Comparison of ENCODE assay signal across 27 mouse cellular contexts in genomic region chr16:46000976-46001375, GRCm38 (mm10). TPM values are rescaled to one million over a fixed set of nuclear protein-coding genes. Genes with fewer than 3 reads are reported as not detected.
DNase-seq lines count a peak whose midpoint lies in the region; ATAC-seq and TF ChIP-seq lines count a peak whose summit lies in the region.
"Had no signal": no experiment of that assay in that cellular context is flagged by ENCODE, and none has a peak within 500 bp of the region (broad histone marks: within the 10 kb centered on the region; RNA-seq: fewer than 3 reads in every experiment).

No protein-coding gene starts in this region.

- H3K4me2 ChIP-seq in CH12.LX (ENCODE audit: insufficient read depth, low read depth, poor library complexity, severe bottlenecking) = no peak overlapping the region
- H3K4me2 ChIP-seq in intestine, embryonic 15.5 days (replicated peaks) = no peak overlapping the region
- H3K4me2 ChIP-seq: embryonic facial prominence, embryonic 12.5 days; embryonic facial prominence, embryonic 15.5 days; heart, embryonic 12.5 days; heart, embryonic 15.5 days; hindbrain, embryonic 13.5 days had no signal

- WGBS in spleen, adult 2 months = 43% methylated on average over 3 of the region's 3 CpGs
- 89% methylated on average over 3 of the region's 3 CpGs for WGBS in intestine, embryonic 15.5 days

- H3K36me3 ChIP-seq in spleen, adult 2 months (ENCODE audit: control insufficient read depth, insufficient read depth, low read length) = no peaks in the 10 kb centered on the region
- H3K36me3 ChIP-seq in CH12.LX (replicated peaks in 1 of 2; ENCODE audit: control insufficient read depth in 1 of 2, insufficient read depth in 1 of 2, low read length in 1 of 2) = no peaks in the 10 kb centered on the region
- no peaks in the 10 kb centered on the region for H3K36me3 ChIP-seq in intestine, embryonic 15.5 days
- H3K36me3 ChIP-seq: embryonic facial prominence, embryonic 12.5 days; embryonic facial prominence, embryonic 15.5 days; heart, embryonic 12.5 days; heart, embryonic 15.5 days; hindbrain, embryonic 10.5 days; hindbrain, embryonic 13.5 days had no signal

- no peak for TF ChIP-seq POLR2A in spleen, adult 2 months (IDR thresholded peaks at IDR 0.05; ENCODE audit: low read depth, low read length)
- no peak for TF ChIP-seq POLR2A in CH12.LX (IDR thresholded peaks at IDR 0.05; ENCODE audit: low read depth, low read length)

- no peaks in the 10 kb centered on the region for H3K9me3 ChIP-seq in CH12.LX (replicated peaks; ENCODE audit: low read length)
- H3K9me3 ChIP-seq in intestine, embryonic 15.5 days = no peaks in the 10 kb centered on the region
- H3K9me3 ChIP-seq: embryonic facial prominence, embryonic 12.5 days; embryonic facial prominence, embryonic 15.5 days; heart, embryonic 12.5 days; heart, embryonic 15.5 days; hindbrain, embryonic 10.5 days; hindbrain, embryonic 13.5 days had no signal

- H3K4me3 ChIP-seq in spleen, adult 2 months (ENCODE audit: extremely low read depth, insufficient read depth, insufficient read length) = no peak overlapping the region
- no peak overlapping the region for H3K4me3 ChIP-seq in CH12.LX (replicated peaks in 1 of 3; ENCODE audit: low read depth in 2 of 3, low read length in 2 of 3, poor library complexity in 1 of 3)
- no peak overlapping the region for H3K4me3 ChIP-seq in intestine, embryonic 15.5 days (replicated peaks)
- H3K4me3 ChIP-seq: embryonic facial prominence, embryonic 12.5 days; embryonic facial prominence, embryonic 15.5 days; gastrocnemius, adult 2 months; heart, embryonic 12.5 days; heart, embryonic 15.5 days; hindbrain, embryonic 10.5 days; hindbrain, embryonic 13.5 days had no signal

- 0 out of 2 replicates have a peak, but pooled peaks have one; percentile 41 for TF ChIP-seq EP300 in CH12.LX (IDR thresholded peaks at IDR 0.05; ENCODE audit: low read length)

- TF ChIP-seq RAD21 in CH12.LX (IDR thresholded peaks at IDR 0.05; ENCODE audit: low read depth, low read length) = no peak

- ATAC-seq in inflammation-experienced regulatory T-cells, adult 6 months = peak; percentile 27
- ATAC-seq in intestine, embryonic 15.5 days = no peak
- ATAC-seq: forebrain, embryonic 14.5 days; forebrain, postnatal 0 days; hindbrain, embryonic 16.5 days had no signal

- in situ Hi-C loops in CH12.LX (cut with MboI; ENCODE audit: low pct_ligation_motif_present, low pct_unique_long_range_greater_than_20kb, low sequenced_read_pairs) = no loop called here

- no peak for TF ChIP-seq CTCF in spleen, adult 2 months (IDR thresholded peaks at IDR 0.05; ENCODE audit: extremely low read depth, insufficient read depth, insufficient read length, insufficient replicate concordance)
- no peak for TF ChIP-seq CTCF in CH12.LX (conservative IDR thresholded peaks at IDR 0.05 in 1 of 2, IDR thresholded peaks at IDR 0.05 in 1 of 2; ENCODE audit: low read depth in 2 of 2, low read length in 2 of 2)

- no peak for DNase-seq in spleen, adult 2 months (ENCODE audit: low read depth in 1 of 2, low spot score in 2 of 2)
- no peak for DNase-seq in spleen, adult 12 weeks (ENCODE audit: low spot score)
- DNase-seq in CH12.LX (ENCODE audit: extremely low read depth) = peak; percentile 6
- DNase-seq in cerebellum, adult 8-10 months = no peak
- DNase-seq in layer of hippocampus, postnatal 25 days (ENCODE audit: extremely low spot score in 1 of 2, low spot score in 1 of 2) = no peak
- DNase-seq: adrenal gland, adult 8-10 months; adrenal gland, postnatal 25 days; cerebellum, adult 11-12 months; cerebellum, adult 9-11 months; cerebellum, postnatal 25 days; forebrain, postnatal 0 days; gastrocnemius, adult 2 months; gastrocnemius, postnatal 14 days; heart, adult 18-20 months; heart, postnatal 10 days; heart, postnatal 36 days had no signal

- H3K4me1 ChIP-seq in spleen, adult 2 months (ENCODE audit: control insufficient read depth, insufficient read depth, insufficient read length) = peaks cover 7% of the 10 kb centered on the region; the same call in 1 of the 2 replicates
- H3K4me1 ChIP-seq in CH12.LX (ENCODE audit: control insufficient read depth in 1 of 2, insufficient read depth in 2 of 2) = peaks cover 0 to 5% of the 10 kb centered on the region in 2 experiments; a peak in 1 of 4 replicates
- no peaks in the 10 kb centered on the region for H3K4me1 ChIP-seq in intestine, embryonic 15.5 days (replicated peaks)
- H3K4me1 ChIP-seq: embryonic facial prominence, embryonic 12.5 days; heart, embryonic 12.5 days had no signal

- dilution Hi-C loops in CH12.LX (cut with MboI; ENCODE audit: extremely low pct_ligation_motif_present, extremely low pct_unique_long_range_greater_than_20kb, low sequenced_read_pairs) = no loop called here

- peak overlapping the region; percentile 60; the same call in 1 of the 2 replicates for H3K27ac ChIP-seq in spleen, adult 2 months (ENCODE audit: insufficient read depth, low read length)
- no peak overlapping the region for H3K27ac ChIP-seq in CH12.LX (ENCODE audit: insufficient read depth, low read depth)
- no peak overlapping the region for H3K27ac ChIP-seq in intestine, embryonic 15.5 days
- H3K27ac ChIP-seq: embryonic facial prominence, embryonic 12.5 days; embryonic facial prominence, embryonic 15.5 days; gastrocnemius, adult 2 months; heart, embryonic 15.5 days; hindbrain, embryonic 10.5 days; hindbrain, embryonic 13.5 days had no signal

- no peak overlapping the region for H3K9ac ChIP-seq in CH12.LX (ENCODE audit: insufficient read depth, low read depth)
- no peak overlapping the region for H3K9ac ChIP-seq in intestine, embryonic 15.5 days
- H3K9ac ChIP-seq: embryonic facial prominence, embryonic 12.5 days; embryonic facial prominence, embryonic 15.5 days; forebrain, postnatal 0 days; heart, embryonic 12.5 days; heart, embryonic 15.5 days; hindbrain, embryonic 13.5 days had no signal

- H3K27me3 ChIP-seq in spleen, adult 2 months (ENCODE audit: control insufficient read depth, insufficient read depth, low read length) = no peaks in the 10 kb centered on the region
- H3K27me3 ChIP-seq in CH12.LX (replicated peaks) = no peaks in the 10 kb centered on the region
- no peaks in the 10 kb centered on the region for H3K27me3 ChIP-seq in intestine, embryonic 15.5 days (replicated peaks)
- H3K27me3 ChIP-seq: embryonic facial prominence, embryonic 12.5 days; embryonic facial prominence, embryonic 15.5 days; heart, embryonic 12.5 days; heart, embryonic 15.5 days had no signal

- H3K79me2 ChIP-seq in CH12.LX (replicated peaks; ENCODE audit: control insufficient read depth, extremely low read depth, insufficient read depth, poor library complexity, severe bottlenecking) = no peaks in the 10 kb centered on the region

TF ChIP-seq in CH12.LX, 34 proteins besides CTCF, POLR2A, EP300 and RAD21:
- TF ChIP-seq JUN (IDR thresholded peaks at IDR 0.05; ENCODE audit: insufficient read depth, low read depth, low read length) (peak; percentile 10; the same call in 1 of the 2 replicates), JUND (conservative IDR thresholded peaks at IDR 0.05; ENCODE audit: low read depth, low read length) (no peak), IRF4 (IDR thresholded peaks at IDR 0.05; ENCODE audit: low read depth, low read length) (no peak), BHLHE40 (IDR thresholded peaks at IDR 0.05; ENCODE audit: low read depth, low read length) (no peak), ETS1 (conservative IDR thresholded peaks at IDR 0.05; ENCODE audit: low read depth, low read length) (0 out of 2 replicates have a peak, but pooled peaks have one; percentile 14), ZNF384 (IDR thresholded peaks at IDR 0.05; ENCODE audit: low read depth, low read length) (no peak), MEF2A (IDR thresholded peaks at IDR 0.05; ENCODE audit: borderline replicate concordance, low read depth, low read length) (no peak; the same call in 1 of the 2 replicates), SIN3A (IDR thresholded peaks at IDR 0.05; ENCODE audit: low read length) (no peak), ZKSCAN1 (IDR thresholded peaks at IDR 0.05; ENCODE audit: borderline replicate concordance, low read depth, low read length) (no peak)

RNA-seq across cellular contexts. Expression of gene Plcxd2, which starts 9.0 kb away (rescaled TPM):
- 1.7 and 1.9 TPM in 2 replicates for polyA plus RNA-seq in spleen, adult 2 months (2012; rRNA removed)
- total RNA-seq in CH12.LX (2012; rRNA removed) = not detected in 2 replicates
- total RNA-seq in CH12.LX (2014; rRNA removed) = not detected in 2 replicates
- polyA plus RNA-seq in CH12.LX (2012; ENCODE audit: insufficient read length, low read depth) = not detected in 2 replicates
- polyA plus RNA-seq in inflammation-experienced regulatory T-cells, adult 6 months (2017; shearing (Covaris generic)) = 1 to 10 TPM; 2.6 to 6.1 (median 5.4) TPM
- 2.5 and 2.7 TPM in 2 replicates for polyA plus RNA-seq in intestine, embryonic 15.5 days (2015; fragmentation: Nextera tagmentation; extraction: Ambion mirVana)
- 10 to 100 TPM; 16.1 to 18.0 TPM for total RNA-seq in layer of hippocampus, postnatal 25 days (2021)
- total RNA-seq: MEL had no signal

RNA-seq across cellular contexts. Expression of gene Phldb2, which starts 47.6 kb away (rescaled TPM):
- 4.7 and 5.0 TPM in 2 replicates for polyA plus RNA-seq in spleen, adult 2 months (2012; rRNA removed)
- total RNA-seq in CH12.LX (2012; rRNA removed) (not detected in 2 replicates), CH12.LX (2014; rRNA removed) (not detected in 2 replicates)
- 0.04 TPM in 1 of 2 replicates, not detected in the other for polyA plus RNA-seq in CH12.LX (2012; ENCODE audit: insufficient read length, low read depth)
- polyA plus RNA-seq in inflammation-experienced regulatory T-cells, adult 6 months (2017; shearing (Covaris generic)) = under 1 TPM in 1 of 3 experiments, not detected in 2; 0.15 TPM
- 28.7 and 31.8 TPM in 2 replicates for polyA plus RNA-seq in intestine, embryonic 15.5 days (2015; fragmentation: Nextera tagmentation; extraction: Ambion mirVana)
- 1 to 10 TPM; 4.7 to 7.0 TPM for total RNA-seq in layer of hippocampus, postnatal 25 days (2021)
- total RNA-seq: MEL had no signal
